Mouse (Mus musculus) C2C12 (cell line): ENCODE measurements at regions not wholly inside any gene's neighbourhood (a gene's known extent, or its start where the extent isn't known, plus 50 kb on each side); places are given as distances from the start of the nearest gene placed in this dataset.

ENCODE experiments used
- CEBPB ChIP-seq: IDR thresholded peaks from one replicate; pipeline ENCODE4 v1.6.1; 2011; ENCODE audit warnings: low read depth, mild to moderate bottlenecking, control low read depth, moderate library complexity
- CTCF ChIP-seq: IDR thresholded peaks from one replicate; pipeline ENCODE4 v1.5.1; 2011; ENCODE audit not compliant: control insufficient read depth, insufficient read depth, insufficient read length
- MAX ChIP-seq: IDR thresholded peaks from one replicate; pipeline ENCODE4 v1.6.1; 2011; ENCODE audit warnings: mild to moderate bottlenecking, control low read depth
- MYOD1 ChIP-seq: IDR thresholded peaks from one replicate; pipeline ENCODE4 v1.6.1; 2011; ENCODE audit warnings: low read depth; ENCODE audit not compliant: control insufficient read depth, insufficient read length
- MYOG ChIP-seq: IDR thresholded peaks from one replicate; pipeline ENCODE4 v1.6.1; 2011; ENCODE audit not compliant: control insufficient read depth, insufficient read length; ENCODE audit errors: extremely low read depth
- USF1 ChIP-seq: IDR thresholded peaks from one replicate; pipeline ENCODE4 v1.6.1; 2011; ENCODE audit warnings: low read depth, mild to moderate bottlenecking, control low read depth, moderate library complexity

- TF ChIP-seq CTCF (no peak), MYOG (no peak), MAX (no peak), CEBPB (no peak), USF1 (no peak), MYOD1 (no peak)
These were observed 430.9 kb upstream of the Tmpo start for GRCm38 (mm10) chr10:91612052-91612451.
